Mouse (Mus musculus) bone marrow, adult 2 months (tissue): Measurements from ENCODE around the gene Parva. TPM values are rescaled to one million over a fixed set of nuclear protein-coding genes. Genes with fewer than 3 reads are reported as not detected.

ENCODE experiments used
- H3K27ac ChIP-seq: fragments of 200-500 bp; 2 replicates; pipeline ENCODE4 v1.5.1; 2012; ENCODE audit warnings: low read depth, mild to moderate bottlenecking, control low read depth, inconsistent platforms, low read length; ENCODE audit not compliant: control insufficient read depth, poor library complexity, insufficient read depth
- H3K4me1 ChIP-seq: fragments of 200-500 bp; 2 replicates; pipeline ENCODE4 v1.6.1; 2011; ENCODE audit warnings: low read length; ENCODE audit not compliant: control insufficient read depth, insufficient read depth
- H3K4me3 ChIP-seq: fragments of 200-500 bp; replicated peaks from 2 replicates; pipeline ENCODE3; 2011; ENCODE audit warnings: mild to moderate bottlenecking, low read depth, low read length, control low read depth; ENCODE audit not compliant: control insufficient read depth
- CTCF ChIP-seq: fragments of 200-500 bp; IDR thresholded peaks from 2 replicates; pipeline ENCODE4 v1.5.1; 2011; ENCODE audit warnings: low read length, control low read depth; ENCODE audit not compliant: control insufficient read depth, insufficient read depth
- POLR2A ChIP-seq: fragments of 200-500 bp; IDR thresholded peaks from 2 replicates; pipeline ENCODE4 v1.6.1; 2011; ENCODE audit warnings: low read depth, mild to moderate bottlenecking, control low read depth, low read length, borderline replicate concordance; ENCODE audit not compliant: control insufficient read depth
- WGBS: fragments of 180-500 bp; shearing (Covaris S2); methylation state at CpG from one replicate; pipeline ENCODE4 v1.1.7; 2018; 5-methylcytosine and 5-hydroxymethylcytosine counted together
- polyA plus RNA-seq: library from polyadenylated mRNA; stranded (reverse); fragments of >200 nt; gene quantifications from 2 replicates; pipeline ENCODE4 v1.2.4, GENCODE M21; 2011; ENCODE audit warnings: low replicate concordance; ENCODE audit not compliant: missing spikeins, insufficient read depth, insufficient read length

The Parva gene
- polyA plus RNA-seq, 1 experiment: 6.2 TPM

GRCm38 (mm10) chr7:112620322-112621179, 193.2 kb downstream of the Parva start:
- H3K4me1 ChIP-seq: no peaks in the 10 kb centered on the region
- 75% methylated on average over 22 of the region's 22 CpGs for WGBS
- no peak overlapping the region; the same call in 1 of the 2 replicates for H3K27ac ChIP-seq
- H3K4me3 ChIP-seq: no peak overlapping the region
- TF ChIP-seq POLR2A (no peak), CTCF (no peak)

GRCm38 (mm10) chr7:112627481-112627880, 200.2 kb downstream of the Parva start:
- Histone ChIP-seq H3K4me1 (no peaks in the 10 kb centered on the region), H3K4me3 (no peak overlapping the region), H3K27ac (no peak overlapping the region)
- WGBS: 67% methylated on average over 4 of the region's 4 CpGs
- TF ChIP-seq CTCF (no peak), POLR2A (no peak)

GRCm38 (mm10) chr7:112634505-112635213, 207.4 kb downstream of the Parva start:
- H3K4me3 ChIP-seq: no peak overlapping the region
- H3K4me1 ChIP-seq: no peaks in the 10 kb centered on the region
- 77% methylated on average over 10 of the region's 10 CpGs for WGBS
- no peak overlapping the region for H3K27ac ChIP-seq
- TF ChIP-seq POLR2A (no peak), CTCF (no peak)

- TF ChIP-seq POLR2A (no peak), CTCF (no peak)
- Histone ChIP-seq H3K4me3 (no peak overlapping the region), H3K4me1 (no peaks in the 10 kb centered on the region), H3K27ac (no peak overlapping the region)
- 91% methylated on average over 2 of the region's 2 CpGs for WGBS
Measured at GRCm38 (mm10) chr7:112635936-112636335, 208.6 kb downstream of the Parva start.

Other genes with a start within 250 kb of the Parva start
- 0.97 and 2.3 TPM in 2 replicates for gene Mical2, start 201.6 kb upstream of the Parva start, polyA plus RNA-seq